Mouse (Mus musculus) cerebellum, adult 8-10 months (tissue): ENCODE measurements at regions not wholly inside any gene's neighbourhood (a gene's known extent, or its start where the extent isn't known, plus 50 kb on each side); places are given as distances from the start of the nearest gene placed in this dataset.

Source experiments
- DNase-seq: peaks from one replicate; pipeline ENCODE4 v3.0.0; 2022

DNA sequence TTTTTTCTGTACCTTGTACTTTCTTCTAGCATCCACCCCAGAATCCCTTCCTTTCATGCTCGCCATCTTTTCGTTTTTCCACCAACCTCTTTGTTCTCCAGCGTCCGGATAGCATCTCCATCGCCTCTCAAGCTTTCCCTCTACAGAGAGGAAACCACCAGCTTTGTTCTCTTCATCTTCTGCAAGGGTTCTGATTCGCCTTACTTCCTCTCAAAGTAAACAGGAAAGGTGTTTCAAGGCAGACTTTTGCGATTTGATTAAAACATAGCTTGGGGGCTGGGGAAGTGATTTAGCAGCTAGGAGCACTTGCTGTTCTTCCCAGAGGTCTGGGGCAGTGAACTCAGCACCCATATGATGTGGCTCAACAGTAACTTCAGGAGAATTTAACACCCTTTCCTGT, 71.4 kb downstream of the Emp1 start:
- no peak for DNase-seq

- DNase-seq: no peak
These were observed 74.0 kb downstream of the Emp1 start for GRCm38 (mm10) chr6:135436315-135436714.

DNA sequence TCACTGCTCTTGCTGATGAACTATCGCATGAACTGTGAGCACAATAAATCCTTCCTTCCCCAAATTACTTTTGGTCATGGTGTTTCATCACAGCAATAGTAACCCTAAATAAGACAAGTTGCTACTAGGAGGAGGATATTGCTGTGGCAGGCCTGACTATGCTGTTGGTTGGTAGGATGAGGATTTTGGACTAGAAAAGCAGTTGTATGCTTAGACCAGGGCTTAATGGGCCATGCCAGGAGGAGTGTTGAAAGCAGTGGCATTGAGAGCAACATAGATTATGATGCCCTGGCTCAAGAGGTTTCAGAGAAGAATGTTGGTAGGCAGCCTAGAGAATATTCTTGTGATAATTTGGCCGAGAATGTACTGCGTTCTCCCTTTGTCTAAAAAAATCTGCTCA, 75.9 kb downstream of the Emp1 start:
- DNase-seq: no peak

- no peak for DNase-seq
These were observed 79.0 kb downstream of the Emp1 start for GRCm38 (mm10) chr6:135441126-135441871.

GRCm38 (mm10) chr6:135444661-135445060, 82.3 kb downstream of the Emp1 start:
- peak; percentile 85 for DNase-seq

DNA sequence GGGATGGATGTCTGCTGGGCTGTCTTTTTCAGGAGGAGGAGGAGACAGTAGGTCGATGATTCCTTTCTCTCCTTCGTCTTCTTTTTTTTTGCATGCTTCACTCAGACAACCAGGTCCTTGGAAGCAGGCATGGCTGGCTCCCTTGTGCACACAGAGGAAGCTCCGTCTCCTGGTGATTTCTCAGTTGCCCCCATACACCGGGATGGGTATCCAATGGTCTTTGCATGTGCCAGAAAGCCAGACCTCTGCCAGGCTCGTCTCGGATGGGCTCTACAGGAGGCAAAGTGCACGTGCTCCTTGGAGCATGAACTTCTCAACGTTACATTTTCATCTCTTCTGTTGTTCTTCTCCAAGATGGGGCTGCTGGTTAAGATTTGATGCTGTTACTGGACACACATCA, 82.7 kb downstream of the Emp1 start:
- no peak for DNase-seq

DNA sequence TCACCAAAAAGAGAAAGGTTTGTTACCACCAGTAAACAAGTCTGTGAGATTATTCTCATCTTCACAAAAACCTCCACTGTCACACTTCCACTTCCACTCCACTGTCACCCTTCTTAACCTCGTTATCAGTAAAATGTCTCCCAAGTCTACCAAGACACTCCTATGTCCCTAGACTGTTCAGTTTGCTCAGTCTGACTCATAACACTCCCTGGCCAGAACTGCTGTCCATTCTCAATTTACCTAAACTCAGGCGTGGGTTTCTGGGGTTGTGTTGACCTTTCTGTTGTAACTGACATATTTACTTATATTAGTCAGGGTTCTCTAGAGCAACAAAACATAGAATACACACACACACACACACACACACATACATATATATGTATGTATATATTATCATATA, 85.5 kb downstream of the Emp1 start:
- no peak for DNase-seq

- DNase-seq: no peak
These were observed 86.9 kb downstream of the Emp1 start for GRCm38 (mm10) chr6:135449228-135449627.

DNA sequence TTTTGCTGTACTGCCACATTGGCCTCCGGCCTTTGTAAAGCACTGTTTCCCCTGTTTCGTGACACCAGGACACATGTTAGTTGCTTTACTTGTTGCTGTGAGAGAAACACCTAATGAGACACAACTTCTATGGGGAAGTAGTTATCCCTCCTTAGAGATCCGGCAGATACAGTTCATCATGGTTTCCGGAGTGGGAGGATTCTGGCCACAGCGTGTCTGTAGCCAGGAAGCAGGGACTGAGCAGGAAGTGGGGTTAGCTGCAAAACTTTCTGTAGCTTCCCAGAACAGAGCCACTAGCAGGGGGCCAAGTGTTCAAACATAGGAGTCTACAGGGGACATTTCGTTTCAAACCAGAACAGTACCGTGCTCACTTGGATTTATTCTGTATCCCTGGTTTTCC, 88.2 kb downstream of the Emp1 start:
- DNase-seq: no peak

GRCm38 (mm10) chr6:135451165-135451797, 88.9 kb downstream of the Emp1 start:
- no peak for DNase-seq

DNA sequence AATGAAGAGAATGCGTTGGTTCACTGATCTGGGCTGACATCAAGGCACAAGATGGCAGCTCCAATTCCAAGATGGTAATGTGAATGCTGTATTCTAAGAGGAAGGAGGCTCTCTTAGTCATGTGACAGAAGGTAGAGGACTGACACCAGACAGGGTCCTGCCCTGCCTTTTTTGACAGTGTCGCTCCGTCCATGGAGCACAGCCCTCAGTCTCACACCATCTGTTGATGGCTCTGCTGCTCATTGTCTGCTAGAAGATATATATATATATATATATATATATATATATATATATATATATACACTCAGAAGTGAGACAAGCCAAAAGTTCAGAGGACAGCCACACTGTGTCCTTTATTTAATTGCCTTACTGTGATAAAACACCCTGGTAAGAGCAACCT, 90.7 kb downstream of the Emp1 start:
- DNase-seq: no peak

DNA sequence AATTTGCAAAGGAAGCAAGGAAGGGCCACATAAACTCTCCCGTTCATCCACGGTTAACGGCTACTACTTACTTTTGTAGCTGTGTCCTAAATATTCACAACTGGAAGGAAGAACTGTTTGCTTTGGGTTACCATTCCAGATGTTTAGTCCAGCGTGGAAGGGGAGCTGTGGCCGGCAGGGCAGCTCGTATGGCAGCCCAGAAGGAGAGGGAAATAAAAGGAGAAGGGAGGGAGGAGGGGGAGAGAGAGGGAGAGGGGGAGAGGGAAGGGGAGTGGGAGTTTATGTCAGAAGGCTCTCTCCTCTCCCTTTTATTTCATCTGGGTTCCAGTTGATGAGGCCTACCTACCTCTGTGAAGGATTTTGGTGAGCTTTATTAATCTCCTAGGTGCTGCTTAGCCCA, 110.2 kb downstream of the Emp1 start:
- no peak for DNase-seq

- DNase-seq: no peak
These were observed 110.8 kb downstream of the Emp1 start for GRCm38 (mm10) chr6:135473146-135473545.

DNA sequence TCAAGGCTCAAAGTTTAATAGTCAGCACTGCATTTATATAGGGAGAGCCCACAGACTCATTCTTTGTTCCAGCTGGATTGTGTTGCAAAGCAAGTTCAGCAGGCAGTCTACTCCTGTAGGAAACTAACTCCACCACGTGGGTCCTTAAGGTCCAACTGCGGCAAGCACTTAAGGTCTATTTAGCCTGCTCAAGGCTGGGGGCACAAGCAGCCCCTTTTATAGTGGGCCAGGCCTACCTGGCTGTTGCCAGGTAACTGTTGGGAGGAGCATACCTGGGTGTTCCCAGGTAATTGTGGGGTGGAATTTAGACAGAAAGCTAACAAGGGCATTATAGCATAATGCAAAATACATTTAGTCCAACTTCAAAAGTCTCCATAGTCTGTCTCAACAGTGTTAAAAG, 126.5 kb downstream of the Emp1 start:
- no peak for DNase-seq

- no peak for DNase-seq
These were observed 131.6 kb downstream of the Emp1 start for GRCm38 (mm10) chr6:135493983-135494382.

GRCm38 (mm10) chr6:135495841-135496240, 133.5 kb downstream of the Emp1 start:
- DNase-seq: no peak

DNA sequence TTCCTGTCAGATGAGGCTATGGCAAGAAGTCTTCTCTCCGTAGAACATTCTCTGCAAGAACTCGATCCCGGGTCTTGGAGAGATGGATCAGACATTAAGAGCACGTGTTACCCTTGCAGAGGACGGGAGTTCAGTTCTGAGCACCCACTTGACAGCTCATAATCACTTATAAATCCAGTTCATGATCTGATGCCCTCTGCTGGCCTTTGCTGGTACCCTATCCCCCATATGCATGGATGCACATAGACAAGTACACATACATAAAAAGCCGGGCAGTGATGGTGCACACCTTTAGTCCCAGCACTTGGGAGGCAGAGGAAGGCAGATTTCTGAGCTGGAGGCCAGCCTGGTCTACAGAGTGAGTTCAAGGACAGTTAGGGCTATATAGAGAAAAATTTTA, 136.2 kb downstream of the Emp1 start:
- no peak for DNase-seq

DNA sequence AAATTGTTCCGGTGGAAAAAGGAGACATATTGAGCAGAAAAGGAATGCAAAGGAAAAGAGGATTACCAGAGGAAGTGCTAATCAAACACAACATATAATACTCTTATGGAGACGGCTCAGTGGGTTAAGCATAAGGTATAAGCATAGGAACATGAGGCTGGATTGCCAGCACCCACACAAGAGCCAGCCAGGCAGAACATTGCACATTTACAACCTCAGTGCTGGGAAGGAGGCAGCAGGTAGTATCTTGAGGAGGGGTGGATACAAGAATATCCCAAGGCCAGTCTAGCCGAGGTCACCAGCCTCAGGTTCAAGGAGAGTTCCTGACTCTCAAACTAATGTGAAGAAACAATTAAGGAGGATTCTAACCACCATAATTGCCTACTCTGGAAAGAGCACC, 138.0 kb downstream of the Emp1 start:
- no peak for DNase-seq

DNA sequence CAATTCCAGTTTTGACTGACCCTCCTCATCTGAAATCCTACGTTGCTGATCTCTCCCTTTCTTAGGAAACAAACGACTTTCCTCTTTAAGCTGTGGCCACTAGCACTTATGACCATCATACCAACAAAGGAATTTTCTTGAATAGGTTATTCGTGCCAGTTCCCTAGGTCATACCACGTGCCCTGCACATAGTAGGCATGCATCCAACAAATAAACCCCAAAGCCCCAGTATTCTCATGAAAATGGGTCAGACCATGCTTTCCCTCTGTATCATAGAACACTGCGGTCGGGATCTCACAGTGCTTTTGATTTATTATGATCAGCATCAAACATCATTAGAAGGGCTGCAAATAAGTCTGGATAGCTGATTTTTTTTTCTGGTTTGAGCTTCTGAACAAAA, 139.4 kb downstream of the Emp1 start:
- no peak for DNase-seq

DNA sequence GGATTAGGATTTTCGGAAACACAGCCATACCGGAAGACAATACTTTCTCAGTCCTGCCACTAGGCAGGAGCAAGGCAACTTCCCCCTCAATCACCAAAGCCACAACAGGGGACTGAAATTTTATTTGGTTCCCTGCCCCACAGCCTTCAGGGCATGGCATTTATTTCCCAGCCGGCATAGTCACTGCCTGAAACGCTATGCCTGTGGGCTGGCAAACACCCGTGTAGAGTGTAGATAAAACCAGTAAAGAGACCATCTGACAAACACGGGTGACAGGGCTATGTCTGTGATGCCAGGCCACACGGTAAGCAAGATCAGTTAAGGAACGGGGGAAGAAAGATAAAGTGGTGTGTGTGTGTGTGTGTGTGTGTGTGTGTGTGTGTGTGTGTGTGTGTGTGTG, 140.1 kb downstream of the Emp1 start:
- no peak for DNase-seq

- DNase-seq: no peak
These were observed 156.5 kb downstream of the Emp1 start for GRCm38 (mm10) chr6:135518710-135519437.

GRCm38 (mm10) chr6:135519438-135519803, 157.1 kb downstream of the Emp1 start:
- no peak for DNase-seq

- DNase-seq: no peak
These were observed 158.5 kb downstream of the Emp1 start for GRCm38 (mm10) chr6:135520868-135521267.

DNA sequence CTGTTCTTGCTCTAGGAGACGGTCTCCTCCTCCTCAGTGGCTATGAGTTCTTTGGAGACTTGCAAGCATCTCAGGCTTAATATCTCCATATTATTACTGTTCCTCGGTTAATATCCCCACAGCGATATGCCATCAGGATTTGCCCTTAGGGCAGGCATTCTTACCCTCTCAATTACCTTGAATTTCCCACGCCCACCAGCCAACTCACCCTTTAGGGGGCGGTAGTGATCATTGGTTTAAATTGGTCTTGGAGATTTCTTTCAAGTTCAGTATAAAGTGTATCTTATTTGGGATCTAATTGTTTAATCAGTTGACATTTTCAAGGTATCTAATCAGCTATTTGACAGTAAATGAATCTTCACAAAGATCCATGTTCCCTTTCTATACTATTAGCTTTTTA, 162.5 kb downstream of the Emp1 start:
- DNase-seq: no peak
